Mouse (Mus musculus) cerebellum, adult 18-20 months (tissue): ENCODE measurements at regions not wholly inside any gene's neighbourhood (a gene's known extent, or its start where the extent isn't known, plus 50 kb on each side); places are given as distances from the start of the nearest gene placed in this dataset.

ENCODE experiments used
- DNase-seq, 2 experiments: peaks; one replicate each; pipeline ENCODE4 v3.0.0; 2021

DNA sequence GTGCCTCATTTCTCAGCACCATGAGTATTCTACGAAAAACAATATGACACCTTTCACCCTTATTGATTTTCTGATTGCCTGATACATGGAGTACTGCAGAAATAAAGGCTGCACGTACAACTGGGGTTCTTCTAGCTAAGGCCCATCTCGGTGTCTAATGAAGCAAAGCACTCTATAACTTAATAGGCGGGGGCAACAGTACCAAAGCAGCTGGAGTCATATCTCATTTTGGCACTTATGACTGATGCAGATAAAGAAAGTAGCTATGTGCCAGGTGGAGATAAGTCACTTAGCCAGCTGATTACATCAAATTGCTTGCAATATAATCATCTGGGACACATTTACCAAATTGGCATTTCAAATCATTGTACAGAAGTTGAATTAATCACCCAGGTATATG lies 73.0 kb upstream of the Lin7a start:
- DNase-seq = no peak

DNA sequence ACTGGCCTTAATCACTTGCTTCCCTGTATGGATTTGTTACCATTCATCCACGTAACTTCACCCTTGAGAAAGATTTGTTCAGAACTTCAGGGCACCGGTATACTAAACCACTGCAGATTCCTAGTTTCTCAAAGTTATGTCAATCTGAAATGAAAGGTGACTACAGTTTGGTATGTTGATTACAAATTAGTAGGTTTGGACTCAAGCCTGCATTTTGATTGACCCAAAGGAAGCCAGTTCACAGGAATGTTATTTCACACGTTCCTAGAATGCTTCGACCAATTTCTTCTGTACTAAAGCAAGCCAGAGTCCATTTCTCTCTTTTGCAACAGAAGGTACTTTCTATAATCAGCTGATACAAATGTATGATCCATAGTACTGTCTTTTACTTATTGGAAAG lies 70.4 kb upstream of the Lin7a start:
- no peak for DNase-seq

DNA sequence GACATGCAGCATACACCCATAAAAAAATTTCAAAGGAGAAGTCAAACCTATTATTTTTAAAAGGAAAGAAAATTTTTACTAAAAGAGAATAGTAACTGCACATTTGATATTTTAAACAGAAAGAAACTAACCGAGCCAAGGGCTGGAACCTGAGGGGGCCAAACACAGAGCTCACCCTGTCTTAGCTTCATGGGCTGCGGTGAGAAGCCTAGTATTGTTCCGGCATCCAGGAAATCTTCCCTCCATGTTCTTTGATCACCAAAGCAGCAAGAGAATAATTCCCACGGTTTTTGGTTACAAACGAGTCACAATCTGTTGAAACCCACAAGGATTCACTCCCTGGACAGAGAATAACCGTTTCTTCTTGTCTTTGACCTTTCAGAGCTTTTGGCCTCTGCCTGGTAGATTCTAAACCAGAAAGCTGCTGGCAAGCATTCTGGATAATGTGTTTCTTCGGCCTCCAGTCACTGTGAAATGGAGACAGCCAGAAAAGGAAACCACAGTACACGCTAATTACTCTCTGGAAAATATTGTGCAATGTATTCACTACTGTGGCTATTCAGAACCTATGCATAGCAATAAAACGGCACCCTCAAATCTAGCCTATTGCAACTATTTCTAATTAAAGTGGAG lies 66.3 kb upstream of the Lin7a start:
- DNase-seq = no peak

DNA sequence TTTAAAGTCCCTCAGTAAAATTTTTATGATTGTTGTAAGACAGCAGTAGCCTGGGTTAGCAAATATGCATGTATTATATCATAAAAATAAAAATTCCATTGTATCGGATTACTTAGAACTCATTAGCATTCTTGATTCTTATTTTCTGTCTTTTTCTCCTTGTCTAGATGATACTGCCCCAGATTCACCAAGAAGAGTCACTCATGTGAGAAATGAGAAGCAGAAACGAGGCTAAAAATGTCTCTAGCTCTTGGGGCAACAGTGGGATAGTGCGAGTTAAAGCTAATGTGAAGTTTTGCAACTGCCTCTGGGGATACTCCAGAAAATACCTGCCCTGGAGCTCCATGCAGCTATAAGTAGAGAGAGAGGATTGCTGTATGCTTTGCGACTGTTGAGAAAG lies 61.6 kb upstream of the Lin7a start:
- DNase-seq = peak in 1 of 2 experiments; percentile 3

DNA sequence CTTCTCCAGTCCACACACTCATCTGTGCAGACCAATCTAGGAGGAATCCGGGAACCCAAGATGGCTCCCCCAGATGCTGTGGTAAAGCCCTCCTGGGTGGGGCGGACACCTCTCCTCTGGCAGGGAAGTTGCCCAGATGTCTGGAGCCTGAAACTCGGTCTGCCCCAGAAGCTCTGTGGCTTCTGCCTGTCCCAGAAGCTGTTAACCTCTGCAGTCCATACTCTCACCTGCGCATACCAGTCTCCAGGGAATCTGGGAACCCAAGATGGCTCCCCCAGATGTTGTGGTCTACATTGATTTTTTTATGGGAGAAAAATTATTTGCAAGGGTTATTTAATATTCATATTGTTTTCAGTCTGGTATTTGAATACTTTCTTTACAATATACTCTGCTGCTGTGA lies 58.4 kb upstream of the Lin7a start:
- DNase-seq = no peak

DNA sequence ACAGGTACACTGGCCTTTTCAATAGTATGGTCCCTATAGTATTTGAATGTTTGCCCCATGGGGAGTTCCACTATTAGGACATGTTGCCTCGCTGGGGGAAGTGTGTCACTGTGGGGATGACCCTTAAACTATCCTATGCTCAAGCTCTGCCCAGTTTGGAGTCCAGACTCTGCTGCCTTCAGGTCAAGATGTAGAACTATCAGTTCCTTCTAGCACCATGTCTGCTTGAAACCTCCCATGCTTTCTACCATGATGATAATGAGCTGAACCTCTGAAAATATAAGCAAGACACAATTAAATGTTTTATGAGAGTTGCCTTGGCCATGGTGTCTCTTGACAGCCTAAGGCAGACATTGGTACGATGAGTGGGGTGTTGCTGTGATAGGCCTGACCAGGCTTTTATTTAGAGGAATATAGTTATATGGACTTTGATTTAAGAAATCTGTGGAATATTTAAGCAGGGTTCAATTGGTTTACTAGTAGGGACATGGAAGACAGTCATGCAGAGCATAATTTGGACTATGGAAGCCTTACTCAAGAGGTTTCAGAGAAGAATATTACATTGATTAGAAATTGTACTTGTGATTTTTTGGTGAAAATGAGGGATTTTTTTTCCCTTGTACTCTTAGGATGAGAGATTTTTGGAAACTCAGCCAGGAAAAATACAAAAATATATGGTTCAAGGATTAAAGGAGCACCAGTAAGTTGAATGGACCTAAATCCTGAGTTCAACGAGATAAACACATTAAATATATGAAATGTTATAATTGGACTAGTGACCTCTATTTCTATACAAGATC lies 57.7 kb upstream of the Lin7a start:
- no peak for DNase-seq

DNA sequence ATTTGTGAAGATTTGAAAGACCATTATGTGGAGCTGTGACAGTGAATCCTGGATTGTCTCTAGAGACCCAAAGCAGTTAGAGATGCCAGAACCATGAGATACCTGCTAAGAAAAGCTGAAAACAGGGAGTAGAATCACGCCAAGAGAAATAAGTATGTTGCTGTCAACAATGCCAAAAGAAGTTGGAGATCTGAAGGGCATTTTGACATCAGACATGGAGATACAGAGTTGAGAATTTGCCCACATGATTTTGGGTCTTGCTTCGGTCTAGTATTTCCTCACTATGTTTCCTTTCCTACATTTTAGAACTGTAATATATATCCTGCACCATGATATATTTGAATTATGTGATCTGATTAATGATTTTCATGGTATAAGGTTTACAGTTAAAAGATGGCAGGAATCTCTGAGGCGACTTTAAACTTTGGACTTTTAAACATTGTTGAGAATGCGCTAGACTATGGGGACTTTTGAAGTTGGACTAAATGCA lies 56.7 kb upstream of the Lin7a start:
- no peak for DNase-seq

DNA sequence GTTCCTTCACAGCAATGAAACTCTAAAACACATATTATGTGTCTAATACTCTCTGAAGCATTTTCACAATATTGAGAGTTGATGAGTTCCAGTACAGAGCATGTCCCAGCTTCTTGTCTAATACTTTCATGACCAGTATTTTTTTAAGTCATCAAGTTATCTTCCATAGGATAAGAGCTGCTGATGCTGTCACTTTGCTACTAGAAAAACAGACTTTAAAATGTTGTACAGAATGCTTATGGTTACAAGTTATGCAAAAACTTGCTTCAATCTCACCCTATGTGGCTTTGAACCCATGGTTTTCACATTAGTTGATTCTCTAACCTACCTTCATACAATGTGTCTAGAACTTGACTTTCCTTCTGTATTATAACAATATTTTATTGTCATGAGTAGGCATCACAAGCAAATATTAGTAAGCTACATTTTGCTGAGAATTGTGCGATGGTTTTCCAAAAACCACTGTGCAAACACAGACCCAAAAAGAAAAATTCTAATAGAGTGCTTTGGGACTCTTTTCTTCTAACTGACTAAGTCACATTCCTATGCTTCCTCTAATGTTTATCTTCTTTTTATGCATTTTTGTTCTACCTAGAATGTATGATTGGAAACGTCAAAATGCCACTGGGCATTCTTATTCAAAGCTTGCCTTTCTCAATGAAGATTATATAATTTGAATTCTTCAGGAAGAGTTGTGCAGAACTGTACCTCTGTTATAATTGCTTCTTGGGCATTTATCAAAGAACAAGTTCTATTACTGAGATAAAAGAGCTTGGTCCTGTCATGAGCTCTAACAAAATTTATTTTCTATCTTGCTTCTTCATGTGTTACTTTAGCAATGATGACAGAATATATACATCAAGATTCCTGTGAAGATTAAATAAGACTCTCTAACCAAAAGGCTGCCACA lies 55.6 kb upstream of the Lin7a start:
- no peak for DNase-seq

DNA sequence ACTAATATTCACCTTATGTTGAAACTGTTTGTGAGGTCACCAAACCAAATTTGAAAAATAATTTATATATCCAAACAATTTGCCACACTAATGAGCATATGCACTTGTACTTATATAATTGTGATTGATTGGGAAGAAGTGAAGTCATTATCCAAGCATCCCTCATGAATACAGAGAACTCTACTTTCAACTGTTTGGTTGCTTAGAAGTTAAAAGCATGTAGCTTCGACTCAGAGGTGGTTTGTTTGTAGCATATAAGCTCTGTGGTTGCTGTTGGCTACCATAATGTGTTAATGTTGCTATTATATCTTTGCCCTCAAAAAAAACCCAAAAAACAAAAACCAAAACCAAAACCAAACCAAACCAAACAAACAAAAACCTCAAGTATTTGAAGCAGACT lies 54.7 kb upstream of the Lin7a start:
- DNase-seq = no peak

DNA sequence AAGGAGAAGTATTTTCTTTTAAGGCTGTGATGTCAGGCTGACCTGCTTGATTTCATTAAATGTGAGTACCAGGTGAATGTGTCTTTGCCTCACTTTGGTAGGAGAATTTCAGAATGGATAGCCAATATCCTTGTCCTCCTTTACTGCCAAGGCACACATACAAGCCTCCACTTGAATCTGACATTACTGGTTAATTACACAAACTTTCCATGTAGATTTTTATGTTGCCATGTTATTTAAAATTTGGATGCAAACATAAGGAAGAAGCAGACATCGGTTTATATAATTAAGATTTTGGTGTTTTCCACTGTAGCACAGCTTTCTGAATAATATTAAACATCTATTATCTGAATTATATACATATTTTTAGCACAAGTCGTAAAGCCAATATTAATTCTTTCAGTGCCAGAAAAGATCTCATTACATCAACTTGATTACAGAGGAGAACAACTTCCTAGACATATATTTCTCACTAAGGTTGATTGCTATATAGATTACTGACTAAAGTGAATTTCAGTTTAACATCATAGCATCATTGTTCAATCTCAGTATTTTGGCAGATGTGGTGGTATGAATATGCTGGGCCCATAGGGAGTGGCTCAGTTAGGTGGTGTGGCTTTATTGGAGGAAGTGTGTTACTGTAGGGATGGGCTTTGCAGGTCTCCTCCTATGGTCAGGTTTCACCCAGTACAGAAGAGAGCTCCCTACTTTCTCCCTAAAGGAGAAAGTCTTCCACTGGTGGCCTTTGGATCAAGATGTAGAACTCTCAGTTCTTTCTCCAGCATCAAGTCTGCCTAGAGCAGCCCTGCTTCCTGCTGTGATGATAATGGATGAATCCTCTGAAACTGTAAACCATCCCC lies 53.9 kb upstream of the Lin7a start:
- DNase-seq = no peak

DNA sequence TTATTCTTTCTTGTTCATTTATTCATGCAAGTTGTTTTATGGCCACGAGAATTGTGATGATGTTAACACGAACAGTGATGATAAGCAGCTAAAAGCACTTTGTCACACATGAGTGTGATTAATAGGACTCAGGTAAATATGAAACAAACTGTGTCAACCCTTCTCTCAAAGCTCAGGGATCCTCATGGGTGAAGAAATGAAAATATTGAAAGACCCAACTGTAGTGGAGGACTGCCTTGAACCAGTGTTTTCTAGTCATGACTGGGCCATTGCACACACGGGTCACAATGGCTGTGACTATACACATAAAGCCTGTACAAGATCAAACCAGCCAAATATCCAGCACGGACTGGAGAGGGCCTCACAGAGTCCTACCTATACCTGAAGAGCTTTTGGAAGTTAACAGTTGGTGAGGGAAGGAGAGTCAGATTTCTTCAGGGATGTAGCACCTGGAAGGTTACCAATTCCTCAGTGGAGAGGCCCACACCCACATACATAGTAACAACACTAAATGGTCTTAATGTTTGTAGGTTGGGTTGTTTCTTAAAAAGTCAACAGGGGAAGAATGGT lies 52.5 kb upstream of the Lin7a start:
- DNase-seq = no peak

DNA sequence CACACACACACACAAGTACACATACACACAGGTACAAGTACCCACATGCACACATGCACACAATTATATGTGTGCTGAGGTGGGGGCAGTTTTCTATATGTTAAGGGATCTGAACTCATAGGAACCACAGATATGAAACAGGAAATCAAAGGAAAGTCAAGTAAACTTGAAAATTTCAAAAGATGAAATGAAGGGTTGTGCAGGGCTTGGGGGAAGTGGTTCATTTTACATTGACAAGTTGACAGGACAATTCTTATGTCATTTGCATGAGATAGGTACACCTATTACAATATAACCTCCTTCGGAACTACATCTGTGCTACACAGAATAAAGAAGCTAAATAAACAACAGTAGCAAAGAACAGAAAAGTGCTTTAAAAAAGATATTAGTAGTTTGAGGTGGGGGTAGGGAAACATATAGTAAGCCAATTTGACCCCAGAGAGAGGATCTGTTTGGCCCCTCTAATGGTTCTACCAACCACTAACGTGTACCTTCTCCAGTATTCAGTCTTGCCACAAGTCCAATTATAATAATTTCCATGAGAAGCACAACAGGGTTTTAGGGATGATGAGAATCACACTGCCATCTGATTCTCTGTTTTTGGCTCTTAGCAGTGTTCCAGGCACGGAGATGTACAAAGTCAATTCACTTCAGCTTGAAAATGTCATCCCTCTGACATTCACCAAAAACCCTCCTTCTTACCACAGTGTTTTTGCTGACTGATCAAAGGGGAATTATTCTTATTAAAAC lies 51.7 kb upstream of the Lin7a start:
- no peak for DNase-seq

DNA sequence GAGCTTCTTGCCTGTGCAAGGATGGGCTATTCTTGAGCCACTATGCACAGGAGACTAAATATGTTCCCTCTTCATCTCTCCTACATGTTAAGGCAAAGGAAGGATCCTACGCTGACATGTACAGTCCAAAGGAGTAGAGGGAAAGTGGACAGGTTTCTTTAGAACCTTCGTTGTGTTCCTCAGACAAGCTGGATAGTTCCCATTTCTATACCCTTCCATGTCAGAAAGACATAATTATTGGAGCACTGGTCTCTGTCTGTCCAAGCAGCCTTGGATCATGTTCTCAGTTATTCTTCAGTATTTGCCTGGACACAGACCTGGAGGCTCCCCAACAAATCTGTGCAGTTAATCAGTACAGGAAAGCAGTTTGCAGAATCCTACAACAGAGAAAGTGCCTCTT lies 51.0 kb upstream of the Lin7a start:
- DNase-seq = no peak

DNA sequence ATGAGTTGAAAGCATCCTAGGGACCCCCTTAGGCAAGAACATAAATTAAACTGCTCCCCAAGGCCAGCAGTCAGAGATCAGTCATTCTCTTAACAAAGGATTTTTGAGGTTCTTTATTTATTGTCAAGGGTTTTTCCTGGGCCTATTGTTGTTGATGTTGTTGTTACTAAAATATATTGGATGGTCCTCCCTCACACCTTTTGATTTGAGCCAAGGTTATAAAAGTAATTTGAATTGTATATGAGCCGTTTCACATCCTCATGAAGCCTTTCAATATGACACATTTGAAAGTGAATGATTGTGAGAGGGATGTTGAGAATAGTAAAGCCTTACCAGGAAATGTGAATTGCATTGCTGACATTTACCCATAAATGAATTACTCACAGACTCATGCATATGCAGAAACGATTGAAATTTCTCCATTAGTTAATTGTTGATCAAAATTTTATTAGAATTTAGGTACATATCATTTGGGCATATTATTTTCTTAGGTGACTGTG lies 50.3 kb upstream of the Lin7a start:
- DNase-seq = no peak
